Mouse (Mus musculus) hindbrain, embryonic 14.5 days (tissue): ENCODE results near the gene Cd8b1. TPM values are rescaled to one million over a fixed set of nuclear protein-coding genes. Genes with fewer than 3 reads are reported as not detected.

Experiments
- ATAC-seq: fragments of 200-750 bp; cut with Nextera tagmentation; 2 replicates; pipeline ENCODE4 v1.8.0; 2017; ENCODE audit warnings: moderate number of reproducible peaks, mild to moderate bottlenecking, moderate TSS enrichment, moderate library complexity; ENCODE audit not compliant: low FRiP score
- DNase-seq: peaks from one replicate; pipeline ENCODE4 v3.0.0-alpha.2; 2015; ENCODE audit warnings: low spot score
- H3K27ac ChIP-seq: fragments of 300-500 bp; sonication (generic); 2 replicates; pipeline ENCODE4 v1.5.1; 2014; ENCODE audit warnings: mild to moderate bottlenecking, moderate library complexity
- H3K27me3 ChIP-seq: fragments of 300-500 bp; sonication (generic); 2 replicates; pipeline ENCODE4 v1.6.1; 2014; ENCODE audit warnings: mild to moderate bottlenecking, low read length, mixed read lengths; ENCODE audit not compliant: control insufficient read depth, insufficient read depth
- H3K36me3 ChIP-seq: fragments of 300-500 bp; sonication (generic); replicated peaks from 2 replicates; pipeline ENCODE4 v1.6.1; 2014; ENCODE audit not compliant: control insufficient read depth, insufficient read depth
- H3K4me1 ChIP-seq: fragments of 300-500 bp; sonication (generic); replicated peaks from 2 replicates; pipeline ENCODE4 v1.6.1; 2014; ENCODE audit warnings: antibody characterized with exemption, low read length, mixed read lengths; ENCODE audit not compliant: control insufficient read depth, insufficient read depth
- H3K4me2 ChIP-seq: fragments of 300-500 bp; sonication (generic); replicated peaks from 2 replicates; pipeline ENCODE4 v1.6.1; 2014; ENCODE audit warnings: mild to moderate bottlenecking, moderate library complexity
- H3K4me3 ChIP-seq: fragments of 300-500 bp; sonication (generic); replicated peaks from 2 replicates; pipeline ENCODE4 v1.5.1; 2014; ENCODE audit warnings: mild to moderate bottlenecking, low read length
- H3K9ac ChIP-seq: fragments of 300-500 bp; sonication (generic); 2 replicates; pipeline ENCODE4 v1.6.1; 2014
- H3K9me3 ChIP-seq: fragments of 300-500 bp; sonication (generic); 2 replicates; pipeline ENCODE4 v1.6.1; 2016; ENCODE audit warnings: low read length; ENCODE audit not compliant: control insufficient read depth
- WGBS: fragments of 180-500 bp; shearing (Covaris S2); extraction: QIAGEN DNeasy Blood & Tissue Kit; methylation state at CpG from one replicate; pipeline ENCODE4 v1.1.7; 2014; 5-methylcytosine and 5-hydroxymethylcytosine counted together
- polyA plus RNA-seq: library from polyadenylated mRNA; unstranded; fragments of >200 nt; fragmentation: Nextera tagmentation; extraction: Ambion mirVana; gene quantifications from 2 replicates; pipeline ENCODE4 v1.2.1, GENCODE M21; 2014

Gene Cd8b1
- polyA plus RNA-seq: not detected in 2 replicates

DNA sequence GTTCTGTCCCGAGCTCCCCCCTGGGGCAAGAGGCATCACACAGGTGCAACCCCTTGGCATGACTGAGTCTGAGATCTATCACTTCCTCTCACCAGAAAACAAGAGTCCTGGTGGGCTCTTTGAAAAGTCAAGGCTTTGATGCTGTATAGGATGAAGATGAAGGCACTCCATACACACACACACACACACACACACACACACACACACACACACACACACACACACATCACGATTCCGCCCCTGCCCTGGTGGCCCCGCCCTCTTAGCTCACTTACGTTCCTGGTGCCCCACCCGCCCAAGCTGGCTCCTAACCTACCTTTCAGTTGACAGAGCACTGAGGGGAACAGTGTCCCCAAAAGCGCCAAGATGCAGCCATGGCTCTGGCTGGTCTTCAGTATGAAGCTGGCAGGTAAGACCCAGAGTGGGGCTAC lies at the start of gene Cd8b1:
Cd8b1 (plus strand) TSS at position 298 of the 431 bp plus-strand sequence.
- H3K27ac ChIP-seq: no peak within 1 kb of the TSS
- no peaks in the 10 kb centered on the region for H3K4me1 ChIP-seq
- no peak for ATAC-seq
- 90% methylated on average over 7 of the region's 7 CpGs for WGBS
- H3K9ac ChIP-seq: no peak within 1 kb of the TSS
- no peaks in the 10 kb centered on the region for H3K36me3 ChIP-seq
- no peaks in the 10 kb centered on the region for H3K9me3 ChIP-seq
- H3K4me3 ChIP-seq: no peak within 1 kb of the TSS
- H3K4me2 ChIP-seq: no peak within 1 kb of the TSS
- no peaks in the 10 kb centered on the region for H3K27me3 ChIP-seq
- DNase-seq: no peak

DNA sequence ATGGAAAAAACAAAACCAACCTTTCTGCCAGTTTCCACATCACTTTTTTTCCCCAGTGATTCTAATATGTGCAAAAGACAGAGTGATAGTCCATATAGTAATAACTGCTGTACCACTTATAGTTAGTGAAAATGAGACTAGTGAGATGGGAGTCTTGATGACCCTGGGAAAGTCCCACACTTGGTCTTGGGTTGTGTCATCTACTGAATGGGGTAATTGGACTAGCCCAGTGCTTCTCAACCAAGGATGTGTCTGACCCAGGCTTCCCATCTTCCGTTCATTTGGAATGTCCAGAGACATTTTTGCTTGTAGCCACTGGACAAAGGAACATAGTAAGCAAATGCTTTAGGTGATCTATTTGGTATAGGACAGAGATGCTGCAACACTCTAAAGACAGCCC lies 48.9 kb upstream of the Cd8b1 start:
- Histone ChIP-seq H3K4me1 (peaks cover 15% of the 10 kb centered on the region), H3K9ac (no peak overlapping the region), H3K9me3 (no peaks in the 10 kb centered on the region), H3K27ac (no peak overlapping the region), H3K36me3 (no peaks in the 10 kb centered on the region), H3K4me2 (no peak overlapping the region), H3K4me3 (no peak overlapping the region), H3K27me3 (no peaks in the 10 kb centered on the region)
- ATAC-seq: no peak
- WGBS: 97% methylated on average over 1 of the region's 1 CpGs
- DNase-seq: no peak

DNA sequence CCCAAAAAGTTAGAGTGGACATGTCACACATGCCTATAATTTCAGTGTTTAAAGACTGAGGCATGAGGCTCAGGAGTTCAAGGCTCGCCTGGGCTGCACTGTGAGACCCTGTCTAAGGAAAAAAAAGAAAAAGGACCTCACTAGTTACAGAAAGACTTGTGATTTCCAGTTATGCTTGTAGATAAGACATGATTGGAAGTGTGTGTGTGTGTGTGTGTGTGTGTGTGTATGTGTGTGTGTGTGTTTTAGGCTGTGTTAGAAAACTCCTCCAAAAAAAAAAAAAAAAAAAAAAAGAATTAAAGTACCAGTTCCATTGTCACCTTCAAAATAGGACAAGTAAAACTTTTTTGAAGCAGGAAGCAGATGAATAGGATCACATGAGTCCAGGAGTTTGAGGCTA lies 48.0 kb upstream of the Cd8b1 start:
- Histone ChIP-seq H3K36me3 (no peaks in the 10 kb centered on the region), H3K4me2 (no peak overlapping the region), H3K27me3 (no peaks in the 10 kb centered on the region), H3K9ac (no peak overlapping the region), H3K27ac (no peak overlapping the region), H3K4me1 (peaks cover 15% of the 10 kb centered on the region), H3K4me3 (no peak overlapping the region), H3K9me3 (no peaks in the 10 kb centered on the region)
- ATAC-seq (no peak), DNase-seq (no peak)
- 87% methylated on average over 1 of the region's 1 CpGs for WGBS

DNA sequence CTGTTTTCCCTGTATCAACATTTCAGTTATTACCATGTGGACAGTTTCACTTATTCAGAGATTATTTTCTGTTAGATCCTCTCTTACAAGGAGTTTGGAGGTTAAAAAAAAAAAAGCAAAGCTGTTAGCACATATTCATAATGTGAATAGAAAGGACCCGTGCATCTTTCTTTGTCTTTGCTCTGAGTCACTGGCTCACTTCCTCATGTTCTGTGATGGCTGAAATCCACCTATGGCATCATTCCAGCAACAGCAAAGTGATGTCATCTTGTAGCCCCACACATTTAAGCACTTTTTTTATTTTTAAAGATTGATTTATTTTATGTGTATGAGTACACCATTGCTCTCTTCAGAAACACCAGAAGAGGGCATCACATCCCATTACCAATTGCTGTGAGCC lies 43.2 kb upstream of the Cd8b1 start:
- Histone ChIP-seq H3K36me3 (peaks cover 5% of the 10 kb centered on the region; the same call in 1 of the 2 replicates), H3K9ac (no peak overlapping the region), H3K27me3 (no peaks in the 10 kb centered on the region), H3K4me1 (no peaks in the 10 kb centered on the region), H3K27ac (no peak overlapping the region), H3K4me3 (no peak overlapping the region), H3K4me2 (no peak overlapping the region), H3K9me3 (no peaks in the 10 kb centered on the region)
- ATAC-seq (no peak), DNase-seq (no peak)
- WGBS: 85% methylated on average over 1 of the region's 1 CpGs

DNA sequence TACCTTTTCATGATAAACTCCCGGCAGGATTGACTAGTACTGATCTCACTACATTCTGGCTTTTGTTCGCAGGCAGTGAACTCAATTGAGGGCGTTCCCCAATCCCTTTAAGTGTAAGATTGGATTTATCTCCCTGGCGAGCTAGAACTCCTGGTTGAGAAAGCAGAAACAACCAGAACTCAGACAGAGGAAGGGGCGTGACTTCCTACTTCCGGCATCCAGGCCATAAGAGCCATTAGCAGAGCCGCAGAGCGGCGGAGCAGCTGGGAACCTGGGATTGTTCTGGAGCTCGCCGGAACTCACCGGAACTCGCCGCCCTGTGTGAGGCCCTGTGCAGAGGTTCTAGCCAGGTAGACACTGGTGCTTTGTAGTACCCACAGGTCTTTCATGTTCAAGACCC lies 29.1 kb upstream of the Cd8b1 start:
- ATAC-seq (no peak), DNase-seq (no peak)
- Histone ChIP-seq H3K36me3 (no peaks in the 10 kb centered on the region), H3K27me3 (no peaks in the 10 kb centered on the region), H3K4me2 (no peak overlapping the region), H3K9ac (no peak overlapping the region), H3K4me1 (no peaks in the 10 kb centered on the region), H3K4me3 (no peak overlapping the region), H3K27ac (no peak overlapping the region), H3K9me3 (no peaks in the 10 kb centered on the region)
- 84% methylated on average over 14 of the region's 14 CpGs for WGBS

DNA sequence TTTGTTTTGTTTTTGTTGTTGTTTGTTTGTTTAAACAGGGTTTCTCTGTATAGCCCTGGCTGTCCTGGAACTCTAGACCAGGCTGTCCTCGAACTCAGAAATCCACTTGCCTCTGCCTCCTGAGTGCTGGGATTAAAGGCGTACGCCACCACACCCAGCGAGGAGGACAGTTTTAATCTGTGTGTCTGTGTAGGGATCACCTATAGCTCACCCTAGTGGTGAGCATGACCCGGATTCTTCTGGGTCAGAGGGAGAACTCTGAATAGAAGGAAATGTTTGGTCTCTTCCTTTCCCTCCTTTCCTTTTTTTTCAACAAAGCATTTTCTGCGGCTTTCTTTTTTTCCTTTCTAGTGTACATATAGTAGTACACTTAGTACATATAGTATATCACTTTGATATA lies 27.3 kb upstream of the Cd8b1 start:
- H3K4me3 ChIP-seq: no peak overlapping the region
- H3K36me3 ChIP-seq: no peaks in the 10 kb centered on the region
- no peaks in the 10 kb centered on the region for H3K27me3 ChIP-seq
- 72% methylated on average over 6 of the region's 6 CpGs for WGBS
- H3K9ac ChIP-seq: no peak overlapping the region
- no peaks in the 10 kb centered on the region for H3K4me1 ChIP-seq
- H3K4me2 ChIP-seq: no peak overlapping the region
- H3K9me3 ChIP-seq: no peaks in the 10 kb centered on the region
- DNase-seq: no peak
- no peak for ATAC-seq
- no peak overlapping the region for H3K27ac ChIP-seq

DNA sequence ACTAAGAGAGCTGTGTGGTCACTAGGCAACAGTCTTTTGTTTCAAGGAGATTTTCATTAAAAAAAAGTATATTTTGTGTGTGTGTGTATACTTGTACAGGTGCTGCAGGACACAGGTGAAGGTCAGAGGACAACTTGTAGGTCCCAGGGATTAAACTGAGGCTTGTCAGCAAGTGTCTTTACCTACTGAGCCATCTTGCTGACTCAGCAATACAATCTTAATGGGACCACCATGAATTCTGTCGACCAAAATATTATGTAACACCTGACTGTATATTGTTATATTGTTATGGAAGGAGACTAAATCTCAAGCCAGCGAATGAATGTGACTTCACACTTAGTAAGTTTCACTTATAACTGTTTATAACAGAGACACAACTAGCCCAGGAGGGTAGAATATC lies 24.5 kb upstream of the Cd8b1 start:
- Histone ChIP-seq H3K27me3 (no peaks in the 10 kb centered on the region), H3K9ac (no peak overlapping the region), H3K27ac (no peak overlapping the region), H3K4me2 (no peak overlapping the region), H3K9me3 (no peaks in the 10 kb centered on the region), H3K4me1 (no peaks in the 10 kb centered on the region), H3K4me3 (no peak overlapping the region), H3K36me3 (no peaks in the 10 kb centered on the region)
- WGBS: 63% methylated on average over 2 of the region's 2 CpGs
- ATAC-seq (no peak), DNase-seq (no peak)

DNA sequence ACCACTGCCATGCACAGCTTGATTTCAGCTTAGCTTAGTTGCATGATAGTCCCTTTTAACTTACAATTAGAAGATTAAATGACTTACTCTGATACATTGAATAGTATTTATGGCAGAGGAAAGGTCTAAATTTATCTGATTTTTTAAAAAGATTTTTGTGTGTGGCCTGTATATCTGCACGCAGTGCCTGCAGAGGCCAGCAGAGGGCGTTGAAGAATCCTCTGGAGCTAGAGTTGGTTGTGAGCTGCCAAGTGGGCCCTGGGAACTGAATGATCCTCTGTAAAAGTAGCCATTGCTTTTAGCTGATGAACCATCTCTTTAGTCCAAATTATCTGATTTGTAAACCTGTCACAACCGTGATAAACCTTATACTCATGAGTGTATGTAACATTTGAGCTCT lies 23.8 kb upstream of the Cd8b1 start:
- H3K4me2 ChIP-seq: no peak overlapping the region
- WGBS: 29% methylated on average over 3 of the region's 3 CpGs
- no peak overlapping the region for H3K27ac ChIP-seq
- DNase-seq: peak; percentile 39
- H3K4me1 ChIP-seq: no peaks in the 10 kb centered on the region
- no peaks in the 10 kb centered on the region for H3K9me3 ChIP-seq
- H3K9ac ChIP-seq: no peak overlapping the region
- no peak overlapping the region for H3K4me3 ChIP-seq
- H3K27me3 ChIP-seq: no peaks in the 10 kb centered on the region
- no peak for ATAC-seq
- H3K36me3 ChIP-seq: no peaks in the 10 kb centered on the region

DNA sequence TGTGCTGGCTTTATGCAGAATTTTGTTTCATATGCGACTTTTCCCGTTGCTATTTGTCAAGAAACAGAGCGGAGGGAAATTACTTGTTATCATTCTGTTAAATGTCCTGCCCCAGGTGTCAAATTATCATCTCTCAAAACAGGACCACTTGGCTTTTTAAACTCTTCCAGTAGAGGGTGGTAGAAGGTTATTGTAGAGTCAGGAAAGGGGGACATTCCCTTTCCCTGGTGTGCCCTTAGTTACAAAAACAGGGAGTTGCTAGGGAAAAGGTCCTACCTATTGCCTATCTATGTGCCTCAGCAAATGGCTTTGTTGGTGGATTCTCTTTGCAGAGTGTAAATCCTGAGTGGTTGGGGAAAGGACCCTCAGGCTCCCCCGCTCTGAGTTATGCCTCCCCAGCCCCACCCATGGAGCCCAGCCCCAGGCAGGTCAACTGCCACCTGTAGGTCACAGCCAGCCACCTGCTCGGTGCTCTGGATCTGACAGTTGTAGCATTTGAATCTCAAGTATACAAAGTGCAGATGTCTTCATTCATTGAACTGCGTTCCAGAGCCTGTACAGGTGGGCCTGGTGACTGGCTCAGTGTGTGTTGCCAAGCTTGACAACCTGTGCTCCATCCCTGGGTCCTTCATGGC lies 20.4 kb upstream of the Cd8b1 start:
- no peak overlapping the region for H3K27ac ChIP-seq
- H3K9ac ChIP-seq: no peak overlapping the region
- ATAC-seq (no peak), DNase-seq (no peak)
- WGBS: 69% methylated on average over 6 of the region's 6 CpGs
- no peaks in the 10 kb centered on the region for H3K9me3 ChIP-seq
- no peak overlapping the region for H3K4me3 ChIP-seq
- no peaks in the 10 kb centered on the region for H3K36me3 ChIP-seq
- no peaks in the 10 kb centered on the region for H3K27me3 ChIP-seq
- no peak overlapping the region for H3K4me2 ChIP-seq
- no peaks in the 10 kb centered on the region for H3K4me1 ChIP-seq

DNA sequence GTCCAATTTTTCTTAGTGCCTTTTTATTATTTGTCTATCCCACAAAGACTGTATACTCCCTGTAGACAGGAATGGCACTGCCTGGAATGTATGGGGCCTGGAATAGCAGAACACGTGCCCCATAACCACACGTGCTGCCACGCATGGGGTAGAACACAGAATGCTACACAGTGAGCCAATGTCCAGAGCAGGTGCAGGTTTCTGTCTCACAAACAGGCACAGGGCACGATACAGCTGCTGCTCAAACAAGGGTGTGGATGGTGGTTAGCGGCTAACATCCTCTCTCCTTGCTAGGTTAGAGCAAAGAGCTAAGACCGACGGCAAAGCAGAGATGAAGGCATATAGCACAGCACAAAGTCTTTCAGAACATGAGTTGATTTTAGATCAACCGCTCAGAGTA lies 15.1 kb upstream of the Cd8b1 start:
- H3K4me3 ChIP-seq: no peak overlapping the region
- no peak overlapping the region for H3K27ac ChIP-seq
- ATAC-seq: no peak
- no peaks in the 10 kb centered on the region for H3K36me3 ChIP-seq
- H3K27me3 ChIP-seq: no peaks in the 10 kb centered on the region
- no peaks in the 10 kb centered on the region for H3K4me1 ChIP-seq
- H3K4me2 ChIP-seq: no peak overlapping the region
- H3K9me3 ChIP-seq: no peaks in the 10 kb centered on the region
- DNase-seq: no peak
- 87% methylated on average over 8 of the region's 8 CpGs for WGBS
- no peak overlapping the region for H3K9ac ChIP-seq
